Mouse (Mus musculus) thymus, adult 2 months (tissue): ENCODE data around the gene Dnase2b.

Experiments
- CTCF ChIP-seq: fragments of 200-500 bp; IDR thresholded peaks from 2 replicates; pipeline ENCODE4 v1.5.1; 2012; ENCODE audit warnings: mild to moderate bottlenecking, control low read depth, low read length, moderate library complexity, borderline replicate concordance; ENCODE audit not compliant: control insufficient read depth, poor library complexity, insufficient read depth; ENCODE audit errors: extremely low read depth
- POLR2A ChIP-seq: fragments of 200-500 bp; IDR thresholded peaks from 2 replicates; pipeline ENCODE4 v1.6.1; 2012; ENCODE audit warnings: mild to moderate bottlenecking, low read length, control low read depth, moderate library complexity; ENCODE audit not compliant: control insufficient read depth, poor library complexity, insufficient read depth; ENCODE audit errors: extremely low read depth

DNA sequence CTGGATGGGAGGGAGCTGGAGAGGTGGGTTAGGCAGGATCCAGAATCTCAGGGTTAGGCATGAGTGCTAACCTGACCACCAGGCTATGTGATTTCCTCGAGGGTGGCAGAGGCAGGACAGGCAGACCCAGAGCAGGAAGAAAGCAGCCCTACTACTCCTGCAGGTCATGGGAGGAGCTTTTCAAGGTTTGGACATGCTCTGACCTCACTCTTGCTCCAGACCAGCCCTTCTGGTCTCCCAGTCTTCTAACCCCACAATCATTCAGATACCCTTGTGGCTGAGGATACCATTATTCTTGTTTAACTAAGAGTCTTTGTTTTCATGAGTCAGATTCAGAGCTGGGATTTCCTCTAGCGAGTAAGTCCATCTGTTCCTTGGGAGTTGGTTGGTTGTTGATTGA lies 37.8 kb downstream of the Dnase2b start:
- TF ChIP-seq POLR2A (no peak), CTCF (no peak)
